Mouse (Mus musculus): ENCODE measurements around the gene Sorbs1.
A peak's percentile ranks its signal among the peaks of the same experiment; 100 is the strongest.

The Sorbs1 gene

GRCm38 (mm10) chr19:40376566-40377281 is 136.9 kb downstream of the Sorbs1 start:
- no peak for DNase-seq (ENCODE audit: low read depth, low spot score)

GRCm38 (mm10) chr19:40374720-40375119 is 138.9 kb downstream of the Sorbs1 start:
- DNase-seq (ENCODE audit: low read depth, low spot score): no peak

- no peak for DNase-seq (ENCODE audit: low read depth, low spot score)
These were observed 140.9 kb downstream of the Sorbs1 start for GRCm38 (mm10) chr19:40372679-40373078.

- no peak for DNase-seq (ENCODE audit: low read depth, low spot score)
These were observed 141.7 kb downstream of the Sorbs1 start for GRCm38 (mm10) chr19:40371866-40372265.

DNA sequence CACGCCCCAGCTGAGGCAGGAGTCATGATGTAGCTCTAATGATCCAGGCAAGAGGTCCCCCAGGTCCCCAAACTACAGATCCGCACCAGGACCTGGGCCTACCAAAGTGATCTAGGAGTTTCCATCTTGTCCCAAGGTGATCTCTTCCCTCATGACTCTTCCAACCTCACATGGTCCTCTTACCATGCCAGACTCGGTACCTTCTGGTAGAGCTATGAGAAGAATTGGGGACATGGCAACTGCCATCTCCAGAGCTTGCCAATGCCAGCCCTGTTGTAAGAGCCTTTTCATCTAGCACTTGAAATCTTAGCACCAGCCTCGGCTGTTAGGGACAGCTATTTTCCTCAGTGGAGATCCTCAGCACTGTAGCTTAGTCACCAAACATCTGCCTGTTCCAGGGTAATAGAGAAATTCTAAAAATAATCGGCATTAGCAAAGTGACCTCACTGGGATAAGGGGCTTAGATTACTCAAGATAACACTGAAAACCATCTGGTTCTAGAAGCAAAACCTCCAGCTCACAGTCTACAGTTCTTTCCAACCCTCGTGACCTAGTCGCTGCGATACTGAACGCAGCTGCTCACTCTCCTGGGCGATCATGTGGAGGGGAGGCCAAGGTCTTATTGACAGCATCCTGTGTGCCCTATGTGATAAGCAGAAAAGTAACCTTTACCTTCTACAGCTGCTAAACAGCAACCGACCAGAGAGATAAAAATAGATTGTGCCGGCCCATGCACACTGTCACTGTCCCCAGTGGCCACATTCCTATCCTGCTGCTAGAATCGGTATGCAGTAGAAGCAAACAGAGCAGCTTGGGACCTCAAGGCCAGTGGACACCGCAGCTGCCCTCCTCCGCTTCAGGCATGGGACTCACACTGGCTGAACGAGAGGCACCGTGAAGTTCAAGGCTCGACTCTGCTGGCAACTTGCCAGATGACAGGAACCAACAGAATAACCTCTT is 143.4 kb downstream of the Sorbs1 start:
- DNase-seq (ENCODE audit: low read depth, low spot score): no peak

DNA sequence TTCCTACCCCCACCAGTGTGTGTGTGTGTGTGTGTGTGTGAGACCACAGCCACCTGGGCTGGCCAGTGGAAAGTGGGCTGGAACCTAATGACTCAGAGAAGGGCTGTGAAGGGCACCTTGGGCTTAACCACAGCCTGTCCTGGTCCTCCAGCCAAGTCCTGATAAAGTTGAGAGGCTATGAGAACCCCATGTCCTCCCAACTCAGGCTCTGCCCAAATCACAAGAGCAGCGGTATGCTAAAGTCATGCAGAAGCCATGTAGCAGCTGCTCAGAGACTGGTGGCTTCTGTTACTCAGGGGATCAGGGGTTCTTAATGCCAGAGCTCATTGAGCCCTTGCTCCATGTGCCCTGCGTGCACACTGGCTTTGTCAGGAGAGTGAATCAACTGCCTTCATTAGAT is 145.1 kb downstream of the Sorbs1 start:
- DNase-seq (ENCODE audit: low read depth, low spot score): no peak

DNA sequence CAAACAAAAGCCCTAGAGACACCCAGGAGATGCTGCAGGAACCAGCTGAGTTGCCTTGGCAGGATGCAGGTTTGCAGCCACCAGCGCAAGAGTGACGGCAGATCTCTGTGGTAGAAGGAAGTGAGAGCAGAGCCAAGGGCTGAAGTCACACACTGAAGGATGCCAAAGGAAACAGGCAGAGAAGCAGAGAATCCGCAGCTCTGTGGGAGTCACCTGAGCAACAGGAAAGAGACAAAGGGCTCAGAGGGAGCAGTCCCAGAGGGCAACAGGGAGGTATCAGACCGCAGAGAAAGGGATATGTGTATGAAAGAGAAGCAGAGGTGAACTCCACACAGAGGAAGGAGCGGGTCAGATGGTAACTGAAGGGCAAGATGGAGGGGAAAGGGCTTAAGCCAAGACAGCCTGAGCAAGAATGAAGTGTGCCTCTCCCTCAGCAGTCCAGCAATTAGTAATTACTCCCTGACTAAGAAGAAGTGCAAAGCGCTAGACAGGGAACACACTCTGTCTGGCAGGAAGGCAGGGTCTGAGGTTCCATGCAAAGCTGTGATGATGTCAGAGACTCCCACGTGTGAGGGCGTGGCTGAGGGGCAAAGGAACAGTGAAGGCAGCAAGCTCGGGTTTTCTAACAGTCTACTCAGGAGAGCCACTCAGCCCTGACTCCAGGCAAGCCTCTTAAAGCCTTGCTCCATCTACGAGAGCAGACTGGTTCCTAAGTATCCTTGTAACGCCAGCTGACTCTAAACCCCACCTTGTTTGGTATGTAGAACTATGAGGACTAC is 147.2 kb downstream of the Sorbs1 start:
- DNase-seq (ENCODE audit: low read depth, low spot score): peak; percentile 29

- no peak for DNase-seq (ENCODE audit: low read depth, low spot score)
These were observed 148.4 kb downstream of the Sorbs1 start for GRCm38 (mm10) chr19:40365137-40365536.

DNA sequence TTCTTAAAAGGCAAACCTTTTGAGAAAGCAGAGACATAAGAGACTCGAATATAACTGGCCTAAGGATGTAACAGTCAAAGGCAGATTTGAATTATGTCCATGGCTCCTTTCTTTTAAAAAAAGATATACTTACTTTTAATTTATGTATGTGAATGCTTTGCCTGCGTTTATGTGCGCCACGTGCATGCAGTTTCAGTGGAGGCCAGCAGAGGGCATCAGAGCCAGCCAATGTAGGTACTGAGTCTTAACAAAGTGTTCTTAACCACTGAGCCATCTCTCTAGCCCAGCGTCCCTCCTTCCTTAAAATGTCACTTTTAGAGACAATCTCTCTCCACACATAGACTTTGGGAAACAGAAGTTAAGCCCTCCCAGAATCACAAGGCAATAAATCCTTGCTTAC is 150.1 kb downstream of the Sorbs1 start:
- DNase-seq (ENCODE audit: low read depth, low spot score): no peak

GRCm38 (mm10) chr19:40362203-40362865 is 151.2 kb downstream of the Sorbs1 start:
- DNase-seq (ENCODE audit: low read depth, low spot score): no peak

DNA sequence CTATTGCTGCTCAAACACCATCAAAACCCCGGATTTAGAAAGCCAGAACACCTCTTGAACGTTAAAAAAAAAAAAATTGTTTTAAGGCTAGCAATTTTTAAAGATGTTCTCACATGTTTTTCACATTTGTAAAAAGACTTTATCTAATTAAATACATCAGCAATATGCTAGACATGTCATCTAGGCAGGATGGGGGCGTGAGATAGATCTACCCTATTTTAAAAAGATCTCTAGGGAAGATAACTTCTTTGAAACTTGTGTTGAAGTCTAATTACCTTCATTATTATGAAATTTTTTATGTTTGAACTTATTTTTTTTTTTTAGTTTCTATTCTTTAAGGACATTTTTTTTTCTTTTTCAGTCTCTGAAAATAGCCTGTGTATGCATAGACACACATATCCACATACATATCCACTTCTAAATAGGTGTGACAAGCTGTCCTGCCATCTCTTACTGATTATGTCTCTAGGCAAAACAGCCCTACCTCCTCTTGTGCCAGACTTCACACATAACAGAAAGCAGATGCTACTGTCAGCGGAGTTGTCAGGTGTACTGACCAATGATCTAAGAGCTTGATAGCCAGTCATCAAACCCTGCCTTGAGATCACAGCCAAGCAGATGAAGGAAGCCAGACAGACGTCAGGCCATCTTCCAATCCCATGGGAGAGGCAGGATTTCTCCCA is 153.7 kb downstream of the Sorbs1 start:
- no peak for DNase-seq (ENCODE audit: low read depth, low spot score)

GRCm38 (mm10) chr19:40356536-40357522 is 156.8 kb downstream of the Sorbs1 start:
- no peak for DNase-seq (ENCODE audit: low read depth, low spot score)

GRCm38 (mm10) chr19:40355075-40355474 is 158.5 kb downstream of the Sorbs1 start:
- no peak for DNase-seq (ENCODE audit: low read depth, low spot score)

GRCm38 (mm10) chr19:40352006-40352405 is 161.6 kb downstream of the Sorbs1 start:
- no peak for DNase-seq (ENCODE audit: low read depth, low spot score)

GRCm38 (mm10) chr19:40350835-40351234 is 162.7 kb downstream of the Sorbs1 start:
- no peak for DNase-seq (ENCODE audit: low read depth, low spot score)

- no peak for DNase-seq (ENCODE audit: low read depth, low spot score)
These were observed 163.6 kb downstream of the Sorbs1 start for GRCm38 (mm10) chr19:40349713-40350671.

DNA sequence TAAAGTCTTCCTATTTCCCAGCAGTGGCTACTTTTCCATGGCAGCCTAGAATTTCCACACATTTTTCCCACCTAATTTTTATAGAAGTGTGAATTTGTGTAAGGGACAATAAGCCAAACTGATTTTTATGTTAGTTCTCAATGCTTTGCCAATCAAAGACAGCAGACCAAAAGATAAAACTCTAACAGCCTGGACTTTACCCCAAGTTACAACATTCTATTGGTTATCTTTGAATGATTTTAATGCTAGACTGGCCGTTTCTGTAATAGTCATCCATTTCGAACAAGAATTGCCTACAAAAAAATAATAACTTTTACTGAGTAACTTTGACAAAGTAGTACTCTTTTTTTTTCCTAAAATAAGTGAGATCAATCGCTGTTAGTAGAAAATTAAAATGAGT is 164.3 kb downstream of the Sorbs1 start:
- no peak for DNase-seq (ENCODE audit: low read depth, low spot score)

DNA sequence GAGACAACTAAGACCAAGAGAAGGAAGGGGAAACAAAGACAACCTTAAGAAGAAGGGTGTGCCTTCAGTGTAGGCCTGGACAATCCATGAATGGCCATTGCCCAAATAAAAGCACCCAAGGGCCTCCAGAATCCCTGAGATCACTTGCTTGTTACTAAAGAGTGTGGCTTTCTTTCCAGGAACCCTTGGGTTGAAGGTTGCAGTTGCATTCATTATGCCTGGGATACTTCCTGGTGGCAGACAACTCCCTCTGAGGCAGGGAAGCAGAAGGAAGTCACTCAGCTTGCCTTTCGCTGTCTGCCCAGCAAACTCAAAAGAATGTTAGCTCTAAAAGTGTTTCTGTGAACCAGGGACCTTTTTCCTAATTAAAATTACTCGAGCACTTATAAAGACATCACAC is 164.9 kb downstream of the Sorbs1 start:
- DNase-seq (ENCODE audit: low read depth, low spot score): no peak

Measured in embryo, embryonic 11.5 days (tissue).